Mouse (Mus musculus) hindlimb bud, embryonic 11.5 days (tissue): ENCODE measurements around the gene Gm3233.
"Not testable (repeated sequence)": the region's sequence is repeated elsewhere in the genome, so short reads cannot be mapped to it uniquely, and the experiment has no call there.

Experiments
- DNase-seq: peaks from one replicate; pipeline ENCODE4 v3.0.0-alpha.2; 2012; ENCODE audit warnings: low read depth, low spot score; ENCODE audit errors: extremely low spot score

Gene Gm3233

DNA sequence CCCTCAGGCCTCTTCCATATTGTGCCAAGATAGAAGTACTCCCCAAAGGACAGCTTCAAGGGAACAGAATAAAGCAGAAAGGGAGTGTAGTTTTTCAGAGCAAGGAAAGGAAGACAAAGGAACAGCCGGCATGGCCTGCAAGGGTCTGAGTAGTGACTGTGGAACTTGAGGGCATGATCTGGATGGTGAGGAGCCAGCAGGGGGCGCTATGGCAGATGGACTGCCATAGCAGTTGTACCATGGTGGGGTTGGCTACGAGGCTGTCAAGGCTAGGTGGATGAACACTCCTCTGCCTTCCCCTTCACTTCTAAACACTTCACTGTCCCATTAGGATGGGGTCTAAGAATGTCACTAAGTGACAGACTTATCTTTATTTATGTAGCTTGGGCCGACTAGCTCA, 30.2 kb downstream of the Gm3233 start:
- no peak for DNase-seq

DNA sequence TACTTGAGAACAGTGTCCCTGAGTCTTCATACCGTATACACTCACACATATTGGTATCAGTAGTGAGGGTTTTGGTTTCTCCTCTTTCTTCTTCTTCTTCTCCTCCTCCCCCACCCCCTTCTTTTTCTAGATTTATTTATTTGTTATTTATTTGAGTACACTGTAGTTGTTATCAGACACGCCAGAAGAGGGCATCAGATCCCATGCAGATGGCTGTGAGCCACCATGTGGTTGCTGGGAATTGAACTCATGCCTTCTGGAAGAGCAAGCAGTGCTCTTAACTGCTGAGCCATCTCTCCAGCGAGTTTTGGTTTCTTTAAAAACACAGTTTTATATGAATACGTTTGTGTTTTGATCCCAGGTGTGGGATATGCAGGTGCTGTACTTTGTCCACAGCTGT, 31.2 kb downstream of the Gm3233 start:
- DNase-seq = no peak

DNA sequence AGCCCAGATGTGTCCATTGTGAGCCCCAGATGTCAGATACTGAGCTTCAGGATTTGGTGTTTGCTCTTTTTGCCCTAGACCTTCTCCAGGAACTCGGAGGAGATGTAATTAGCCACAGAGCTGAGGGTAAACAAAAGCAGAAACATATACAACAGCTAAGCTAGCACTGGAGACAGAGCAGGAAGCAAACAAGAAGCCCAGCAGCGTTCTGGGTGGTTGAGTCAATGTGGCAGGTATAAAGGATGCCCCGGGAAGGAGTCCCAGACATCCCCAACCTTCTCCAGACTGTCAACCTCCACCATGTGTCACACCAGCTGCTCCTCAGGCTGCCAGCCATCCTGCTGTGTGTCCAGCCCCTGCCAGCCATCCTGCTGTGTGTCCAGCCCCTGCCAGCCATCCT, 33.3 kb downstream of the Gm3233 start, which contains the start of gene Gm10100:
TSS of gene Gm10100 (plus strand) at position 301 of the 400 bp plus-strand sequence.
- DNase-seq = no peak

GRCm38 (mm10) chr10:77724855-77725254, 34.6 kb downstream of the Gm3233 start:
- no peak for DNase-seq

- DNase-seq = not testable (repeated sequence)
Measured at GRCm38 (mm10) chr10:77720299-77720698, 39.2 kb downstream of the Gm3233 start, which contains the start of gene Krtap12-1. Krtap12-1 (plus strand) TSS chr10:77720599.

DNA sequence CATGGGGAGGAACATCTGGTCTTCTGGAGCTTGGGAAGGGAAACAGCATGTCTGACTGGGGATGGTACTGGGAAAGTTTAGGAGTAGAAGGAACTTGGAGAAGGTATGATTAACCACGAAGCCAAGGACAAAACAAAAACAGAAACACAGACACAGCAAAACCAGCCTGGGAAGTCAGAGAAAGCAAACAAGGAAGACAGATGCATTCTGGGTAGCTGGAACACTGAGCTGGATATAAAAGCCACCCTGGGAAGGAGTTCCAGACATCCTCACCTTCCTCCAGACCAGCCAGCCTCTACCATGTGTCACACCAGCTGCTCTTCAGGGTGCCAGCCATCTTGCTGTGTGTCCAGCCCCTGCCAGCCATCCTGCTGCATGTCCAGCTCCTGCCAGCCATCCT, 44.0 kb downstream of the Gm3233 start, which contains the start of gene Gm10142:
TSS of gene Gm10142 (plus strand) at position 301 of the 400 bp plus-strand sequence.
- DNase-seq = no peak

DNA sequence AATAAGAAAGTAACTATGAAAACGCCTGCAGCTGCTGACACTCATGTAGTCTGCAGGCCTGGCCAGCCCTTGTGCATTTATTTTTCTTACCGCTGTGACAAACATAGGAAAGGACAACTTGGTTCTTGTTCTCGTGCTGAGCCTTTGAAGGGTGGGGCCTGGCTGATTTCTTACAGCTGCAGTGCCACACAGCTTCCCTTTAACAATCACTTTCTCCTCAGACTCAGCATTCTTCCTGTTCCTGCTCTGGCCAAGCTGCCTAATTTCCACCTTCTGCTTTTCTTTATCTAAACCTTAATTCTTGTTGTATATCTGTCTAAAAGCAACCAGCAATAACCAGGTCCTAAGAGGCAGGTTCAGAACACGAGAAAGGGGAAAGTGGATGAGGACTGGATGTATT, 45.7 kb downstream of the Gm3233 start:
- DNase-seq = no peak

DNA sequence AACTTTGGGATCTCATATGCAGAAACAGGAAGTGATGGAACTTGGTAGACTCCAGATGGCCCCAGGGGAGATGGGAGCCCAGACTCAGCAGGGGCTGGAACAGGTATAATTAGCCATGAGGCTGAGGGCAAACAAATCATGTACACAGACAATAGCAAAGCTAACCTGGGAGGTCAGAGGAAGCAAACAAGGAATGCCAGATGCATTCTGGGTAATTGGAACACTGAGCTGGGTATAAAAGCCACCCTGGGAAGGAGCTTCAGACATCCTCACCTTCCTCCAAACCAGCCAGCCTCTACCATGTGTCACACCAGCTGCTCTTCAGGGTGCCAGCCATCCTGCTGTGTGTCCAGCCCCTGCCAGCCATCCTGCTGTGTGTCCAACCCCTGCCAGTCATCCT, 48.3 kb downstream of the Gm3233 start, which contains the start of gene Gm10024:
TSS of gene Gm10024 (plus strand) at position 301 of the 400 bp plus-strand sequence.
- DNase-seq = not testable (repeated sequence)

DNA sequence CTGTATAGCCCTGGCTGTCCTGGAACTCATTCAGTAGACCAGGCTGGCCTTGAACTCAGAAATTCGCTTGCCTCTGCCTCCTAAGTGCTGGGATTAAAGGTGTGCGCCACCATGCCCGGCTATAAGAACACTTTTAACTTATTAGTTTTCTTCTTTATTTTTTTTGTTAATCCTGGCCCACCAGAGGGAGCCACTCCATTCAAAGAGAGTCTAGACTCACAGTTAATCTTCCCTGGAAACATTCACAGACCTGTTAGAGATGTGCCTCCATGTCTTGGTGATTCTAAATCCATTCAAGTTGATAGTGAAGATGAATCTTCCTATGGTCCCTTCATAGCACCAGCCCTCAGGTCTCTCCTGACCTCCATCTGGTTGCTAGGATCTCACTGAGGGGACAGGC, 49.7 kb downstream of the Gm3233 start:
- no peak for DNase-seq
